Mouse (Mus musculus) cortical plate, adult 2 months (tissue): Measurements from ENCODE around the gene Ntmt1. TPM values are rescaled to one million over a fixed set of nuclear protein-coding genes. Genes with fewer than 3 reads are reported as not detected.

ENCODE experiments used
- H3K27ac ChIP-seq: fragments of 200-500 bp; 2 replicates; pipeline ENCODE4 v1.5.1; 2012; ENCODE audit warnings: low read length, control low read depth, inconsistent platforms; ENCODE audit not compliant: insufficient read depth
- H3K4me1 ChIP-seq: fragments of 200-500 bp; 2 replicates; pipeline ENCODE4 v1.6.1; 2011; ENCODE audit warnings: low read length; ENCODE audit not compliant: control insufficient read depth, insufficient read depth
- H3K4me3 ChIP-seq: fragments of 200-500 bp; 2 replicates; pipeline ENCODE4 v1.5.1; 2011; ENCODE audit warnings: mild to moderate bottlenecking, low read length, control low read depth; ENCODE audit not compliant: insufficient read depth
- CTCF ChIP-seq: fragments of 200-500 bp; IDR thresholded peaks from 2 replicates; pipeline ENCODE4 v1.5.1; 2011; ENCODE audit warnings: mild to moderate bottlenecking, control low read depth, low read length; ENCODE audit not compliant: insufficient read depth; ENCODE audit errors: extremely low read depth
- POLR2A ChIP-seq: fragments of 200-500 bp; IDR thresholded peaks from 2 replicates; pipeline ENCODE4 v1.6.1; 2011; ENCODE audit warnings: mild to moderate bottlenecking, low read length, control low read depth; ENCODE audit not compliant: insufficient read depth; ENCODE audit errors: extremely low read depth
- polyA plus RNA-seq: library from polyadenylated mRNA; depleted of rRNA; stranded (reverse); fragments of >200 nt; gene quantifications from 2 replicates; pipeline ENCODE4 v1.2.3, GENCODE M21; 2012; rRNA removed

Gene Ntmt1
- polyA plus RNA-seq, 1 experiment: 47.1 TPM

- H3K4me3 ChIP-seq: no peak overlapping the region
- 0 out of 2 replicates have a peak, but pooled peaks cover 5% of the 10 kb centered on the region for H3K4me1 ChIP-seq
- TF ChIP-seq CTCF (no peak), POLR2A (no peak)
- H3K27ac ChIP-seq: no peak overlapping the region
These were observed 49.5 kb downstream of the Ntmt1 start for GRCm38 (mm10) chr2:30857076-30857475.

- TF ChIP-seq POLR2A: no peak
- no peak for TF ChIP-seq CTCF
- Histone ChIP-seq H3K27ac (no peak overlapping the region), H3K4me1 (0 out of 2 replicates have a peak, but pooled peaks cover 5% of the 10 kb centered on the region), H3K4me3 (no peak overlapping the region)
These were observed 52.2 kb downstream of the Ntmt1 start for GRCm38 (mm10) chr2:30859782-30860181.

GRCm38 (mm10) chr2:30862081-30862480 is 54.5 kb downstream of the Ntmt1 start:
- TF ChIP-seq POLR2A (no peak), CTCF (no peak)
- H3K27ac ChIP-seq: no peak overlapping the region
- peaks cover 3% of the 10 kb centered on the region for H3K4me1 ChIP-seq
- no peak overlapping the region for H3K4me3 ChIP-seq

- H3K4me1 ChIP-seq: peaks cover 2% of the 10 kb centered on the region
- H3K4me3 ChIP-seq: no peak overlapping the region
- TF ChIP-seq POLR2A: no peak
- no peak for TF ChIP-seq CTCF
- no peak overlapping the region for H3K27ac ChIP-seq
These were observed 55.9 kb downstream of the Ntmt1 start for GRCm38 (mm10) chr2:30863574-30863973.

GRCm38 (mm10) chr2:30864968-30865381 is 57.3 kb downstream of the Ntmt1 start:
- TF ChIP-seq CTCF: no peak
- no peak for TF ChIP-seq POLR2A
- no peak overlapping the region for H3K4me3 ChIP-seq
- H3K27ac ChIP-seq: no peak overlapping the region
- peaks cover 2% of the 10 kb centered on the region for H3K4me1 ChIP-seq

- H3K4me1 ChIP-seq: peaks cover 2% of the 10 kb centered on the region
- TF ChIP-seq POLR2A (no peak), CTCF (no peak)
- H3K4me3 ChIP-seq: no peak overlapping the region
- H3K27ac ChIP-seq: no peak overlapping the region
These were observed 57.8 kb downstream of the Ntmt1 start for GRCm38 (mm10) chr2:30865426-30865825.

- no peak for TF ChIP-seq CTCF
- no peak for TF ChIP-seq POLR2A
- Histone ChIP-seq H3K27ac (no peak overlapping the region), H3K4me3 (no peak overlapping the region), H3K4me1 (peaks cover 2% of the 10 kb centered on the region)
These were observed 63.2 kb downstream of the Ntmt1 start for GRCm38 (mm10) chr2:30870863-30871262.

Other genes starting within 250 kb of the Ntmt1 start
- 5.3 and 6.4 TPM in 2 replicates for gene Cstad, start 212.8 kb upstream of the Ntmt1 start, polyA plus RNA-seq
- 13.5 and 17.5 TPM in 2 replicates for gene 1700001O22Rik, start 4.2 kb upstream of the Ntmt1 start, polyA plus RNA-seq
- 44.1 and 45.8 TPM in 2 replicates for gene Asb6, start 22.5 kb downstream of the Ntmt1 start, polyA plus RNA-seq
- 2.3 and 2.7 TPM in 2 replicates for gene Prrx2, start 27.1 kb downstream of the Ntmt1 start, polyA plus RNA-seq
- gene Ptges, start 122.0 kb downstream of the Ntmt1 start, polyA plus RNA-seq: 6.3 and 7.2 TPM in 2 replicates
- gene Tor1b, start 145.1 kb downstream of the Ntmt1 start, polyA plus RNA-seq: 35.9 and 39.1 TPM in 2 replicates
- 52.5 and 56.5 TPM in 2 replicates for gene Tor1a, start 160.1 kb downstream of the Ntmt1 start, polyA plus RNA-seq
- gene BC005624, start 174.4 kb downstream of the Ntmt1 start, polyA plus RNA-seq: 113 and 117 TPM in 2 replicates
- 50.6 and 53.1 TPM in 2 replicates for gene Usp20, start 174.5 kb downstream of the Ntmt1 start, polyA plus RNA-seq